Mouse (Mus musculus): ENCODE data around the gene Prkg1. TPM values are rescaled to one million over a fixed set of nuclear protein-coding genes. Genes with fewer than 3 reads are reported as not detected.

Gene Prkg1
- total and polyA plus RNA-seq, 3 experiments: 2.2 to 13.6 (median 11.0) TPM

DNA sequence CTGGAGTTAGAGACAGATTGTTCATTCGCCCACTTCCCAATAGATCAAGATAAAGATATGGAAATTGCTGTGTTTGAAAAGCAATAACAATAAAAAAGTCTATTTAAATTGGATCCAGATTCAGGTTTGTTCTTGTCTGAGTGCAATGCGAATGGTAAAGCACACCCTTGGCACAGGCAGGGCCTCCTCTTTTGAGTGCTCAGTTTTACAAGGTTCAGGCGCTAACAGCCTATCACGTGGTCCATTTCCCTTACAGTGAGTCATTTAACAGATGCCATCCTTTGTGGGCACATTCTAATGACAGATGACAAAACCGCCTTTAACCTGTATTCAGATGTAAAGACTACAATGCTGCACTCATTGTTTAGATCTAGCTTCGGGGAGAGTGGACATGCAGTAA is 949.2 kb downstream of the Prkg1 start:
- Histone ChIP-seq H3K9ac (ENCODE audit: low read depth, low read length) (no peak overlapping the region), H3K4me3 (no peak overlapping the region), H3K27ac (no peak overlapping the region), H3K36me3 (ENCODE audit: control insufficient read depth, insufficient read depth, low read length) (no peaks in the 10 kb centered on the region), H3K4me1 (ENCODE audit: control insufficient read depth, insufficient read depth, low read length) (no peaks in the 10 kb centered on the region), H3K79me2 (replicated peaks; ENCODE audit: control insufficient read depth, insufficient read depth, low read length) (no peaks in the 10 kb centered on the region), H3K27me3 (ENCODE audit: control insufficient read depth, insufficient read depth, low read length) (no peaks in the 10 kb centered on the region)
- DNase-seq: no peak
- intact Hi-C loops (cut with DNase I): no loop called here
- 76% methylated on average over 6 of the region's 6 CpGs for WGBS
- no peak for TF ChIP-seq EP300 (IDR thresholded peaks at IDR 0.05; ENCODE audit: insufficient read depth, low read depth, low read length)
- no peak for TF ChIP-seq CTCF (IDR thresholded peaks at IDR 0.05)
- no peak for TF ChIP-seq POLR2A (IDR thresholded peaks at IDR 0.05; ENCODE audit: insufficient read depth, low read depth, low read length)

DNA sequence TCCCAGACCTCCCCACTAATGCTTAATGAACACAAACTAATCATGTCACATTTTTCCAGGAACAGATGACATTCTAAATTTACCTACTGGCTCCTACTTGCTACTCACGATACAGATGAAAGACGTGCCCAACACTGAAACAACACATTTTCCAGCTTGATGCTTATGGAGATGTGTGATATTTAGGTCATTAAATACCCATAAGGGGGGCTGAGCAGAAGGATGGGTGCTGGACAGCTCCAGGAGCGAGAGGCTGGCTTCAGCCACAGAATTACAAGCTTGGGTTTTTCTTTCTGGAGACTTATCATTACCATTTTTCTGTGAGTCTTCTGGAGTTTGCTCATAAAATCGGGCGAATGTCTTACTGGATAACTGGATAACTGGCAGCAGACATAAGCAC is 958.6 kb downstream of the Prkg1 start:
- Histone ChIP-seq H3K9ac (ENCODE audit: low read depth, low read length) (no peak overlapping the region), H3K79me2 (replicated peaks; ENCODE audit: control insufficient read depth, insufficient read depth, low read length) (no peaks in the 10 kb centered on the region), H3K27me3 (ENCODE audit: control insufficient read depth, insufficient read depth, low read length) (no peaks in the 10 kb centered on the region), H3K4me1 (ENCODE audit: control insufficient read depth, insufficient read depth, low read length) (no peaks in the 10 kb centered on the region), H3K4me3 (no peak overlapping the region), H3K36me3 (ENCODE audit: control insufficient read depth, insufficient read depth, low read length) (no peaks in the 10 kb centered on the region), H3K27ac (no peak overlapping the region)
- no peak for DNase-seq
- intact Hi-C loops (cut with DNase I): no loop called here
- 65% methylated on average over 5 of the region's 5 CpGs for WGBS
- no peak for TF ChIP-seq EP300 (IDR thresholded peaks at IDR 0.05; ENCODE audit: insufficient read depth, low read depth, low read length)
- TF ChIP-seq POLR2A (IDR thresholded peaks at IDR 0.05; ENCODE audit: insufficient read depth, low read depth, low read length): no peak
- TF ChIP-seq CTCF (IDR thresholded peaks at IDR 0.05): no peak

GRCm38 (mm10) chr19:30780803-30781202 is 984.0 kb downstream of the Prkg1 start:
- Histone ChIP-seq H3K9ac (ENCODE audit: low read depth, low read length) (no peak overlapping the region), H3K4me3 (no peak overlapping the region), H3K36me3 (ENCODE audit: control insufficient read depth, insufficient read depth, low read length) (no peaks in the 10 kb centered on the region), H3K4me1 (ENCODE audit: control insufficient read depth, insufficient read depth, low read length) (no peaks in the 10 kb centered on the region), H3K79me2 (replicated peaks; ENCODE audit: control insufficient read depth, insufficient read depth, low read length) (no peaks in the 10 kb centered on the region), H3K27me3 (ENCODE audit: control insufficient read depth, insufficient read depth, low read length) (no peaks in the 10 kb centered on the region), H3K27ac (no peak overlapping the region)
- no peak for TF ChIP-seq POLR2A (IDR thresholded peaks at IDR 0.05; ENCODE audit: insufficient read depth, low read depth, low read length)
- no peak for TF ChIP-seq CTCF (IDR thresholded peaks at IDR 0.05)
- TF ChIP-seq EP300 (IDR thresholded peaks at IDR 0.05; ENCODE audit: insufficient read depth, low read depth, low read length): no peak
- intact Hi-C loops (cut with DNase I): no loop called here
- no peak for DNase-seq
- 57% methylated on average over 2 of the region's 2 CpGs for WGBS

GRCm38 (mm10) chr19:30768316-30768715 is 996.5 kb downstream of the Prkg1 start:
- no peak for DNase-seq
- Histone ChIP-seq H3K27ac (no peak overlapping the region), H3K36me3 (ENCODE audit: control insufficient read depth, insufficient read depth, low read length) (no peaks in the 10 kb centered on the region), H3K27me3 (ENCODE audit: control insufficient read depth, insufficient read depth, low read length) (no peaks in the 10 kb centered on the region), H3K4me3 (no peak overlapping the region), H3K9ac (ENCODE audit: low read depth, low read length) (no peak overlapping the region), H3K4me1 (ENCODE audit: control insufficient read depth, insufficient read depth, low read length) (no peaks in the 10 kb centered on the region), H3K79me2 (replicated peaks; ENCODE audit: control insufficient read depth, insufficient read depth, low read length) (no peaks in the 10 kb centered on the region)
- WGBS: 57% methylated on average over 1 of the region's 1 CpGs
- TF ChIP-seq EP300 (IDR thresholded peaks at IDR 0.05; ENCODE audit: insufficient read depth, low read depth, low read length): no peak
- no peak for TF ChIP-seq CTCF (IDR thresholded peaks at IDR 0.05)
- TF ChIP-seq POLR2A (IDR thresholded peaks at IDR 0.05; ENCODE audit: insufficient read depth, low read depth, low read length): no peak
- intact Hi-C loops (cut with DNase I): no loop called here

GRCm38 (mm10) chr19:30744426-30744825 is 1020.4 kb downstream of the Prkg1 start:
- Histone ChIP-seq H3K9ac (ENCODE audit: low read depth, low read length) (no peak overlapping the region), H3K79me2 (replicated peaks; ENCODE audit: control insufficient read depth, insufficient read depth, low read length) (no peaks in the 10 kb centered on the region), H3K4me3 (no peak overlapping the region), H3K36me3 (ENCODE audit: control insufficient read depth, insufficient read depth, low read length) (no peaks in the 10 kb centered on the region), H3K4me1 (ENCODE audit: control insufficient read depth, insufficient read depth, low read length) (no peaks in the 10 kb centered on the region), H3K27ac (peak overlapping the region; percentile 29; the same call in 1 of the 2 replicates), H3K27me3 (ENCODE audit: control insufficient read depth, insufficient read depth, low read length) (no peaks in the 10 kb centered on the region)
- TF ChIP-seq POLR2A (IDR thresholded peaks at IDR 0.05; ENCODE audit: insufficient read depth, low read depth, low read length) (no peak), EP300 (IDR thresholded peaks at IDR 0.05; ENCODE audit: insufficient read depth, low read depth, low read length) (no peak), CTCF (IDR thresholded peaks at IDR 0.05) (no peak)
- no peak for DNase-seq
- intact Hi-C loops (cut with DNase I): no loop called here

DNA sequence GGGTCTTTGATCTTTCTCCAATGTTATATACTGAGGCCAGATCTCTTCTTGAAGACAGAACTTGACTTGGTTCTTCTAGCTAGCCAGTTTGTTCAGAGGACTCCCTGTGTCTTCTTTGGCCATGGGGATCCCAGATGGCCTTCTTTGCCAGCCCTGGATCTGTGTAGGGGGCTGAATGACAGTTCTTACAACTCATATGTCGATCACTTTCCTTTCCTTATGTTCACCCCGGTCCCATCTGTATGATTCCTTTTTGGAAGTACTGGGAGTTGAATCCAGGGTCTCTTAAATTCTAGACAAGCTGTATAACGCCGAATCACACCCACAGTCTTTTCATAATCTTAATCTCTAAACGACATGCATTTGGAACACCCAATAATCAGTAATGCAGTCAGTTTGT is 1065.7 kb downstream of the Prkg1 start:
- Histone ChIP-seq H3K4me3 (no peak overlapping the region), H3K4me1 (ENCODE audit: control insufficient read depth, insufficient read depth, low read length) (no peaks in the 10 kb centered on the region), H3K9ac (ENCODE audit: low read depth, low read length) (no peak overlapping the region), H3K27ac (no peak overlapping the region), H3K27me3 (ENCODE audit: control insufficient read depth, insufficient read depth, low read length) (no peaks in the 10 kb centered on the region), H3K79me2 (replicated peaks; ENCODE audit: control insufficient read depth, insufficient read depth, low read length) (no peaks in the 10 kb centered on the region), H3K36me3 (ENCODE audit: control insufficient read depth, insufficient read depth, low read length) (no peaks in the 10 kb centered on the region)
- intact Hi-C loops (cut with DNase I): no loop called here
- WGBS: 83% methylated on average over 5 of the region's 5 CpGs
- TF ChIP-seq POLR2A (IDR thresholded peaks at IDR 0.05; ENCODE audit: insufficient read depth, low read depth, low read length) (no peak), CTCF (IDR thresholded peaks at IDR 0.05) (no peak), EP300 (IDR thresholded peaks at IDR 0.05; ENCODE audit: insufficient read depth, low read depth, low read length) (no peak)
- no peak for DNase-seq
